Mouse (Mus musculus): Measurements from ENCODE around the gene Tob2.
A peak's percentile ranks its signal among the peaks of the same experiment; 100 is the strongest.

Gene Tob2

DNA sequence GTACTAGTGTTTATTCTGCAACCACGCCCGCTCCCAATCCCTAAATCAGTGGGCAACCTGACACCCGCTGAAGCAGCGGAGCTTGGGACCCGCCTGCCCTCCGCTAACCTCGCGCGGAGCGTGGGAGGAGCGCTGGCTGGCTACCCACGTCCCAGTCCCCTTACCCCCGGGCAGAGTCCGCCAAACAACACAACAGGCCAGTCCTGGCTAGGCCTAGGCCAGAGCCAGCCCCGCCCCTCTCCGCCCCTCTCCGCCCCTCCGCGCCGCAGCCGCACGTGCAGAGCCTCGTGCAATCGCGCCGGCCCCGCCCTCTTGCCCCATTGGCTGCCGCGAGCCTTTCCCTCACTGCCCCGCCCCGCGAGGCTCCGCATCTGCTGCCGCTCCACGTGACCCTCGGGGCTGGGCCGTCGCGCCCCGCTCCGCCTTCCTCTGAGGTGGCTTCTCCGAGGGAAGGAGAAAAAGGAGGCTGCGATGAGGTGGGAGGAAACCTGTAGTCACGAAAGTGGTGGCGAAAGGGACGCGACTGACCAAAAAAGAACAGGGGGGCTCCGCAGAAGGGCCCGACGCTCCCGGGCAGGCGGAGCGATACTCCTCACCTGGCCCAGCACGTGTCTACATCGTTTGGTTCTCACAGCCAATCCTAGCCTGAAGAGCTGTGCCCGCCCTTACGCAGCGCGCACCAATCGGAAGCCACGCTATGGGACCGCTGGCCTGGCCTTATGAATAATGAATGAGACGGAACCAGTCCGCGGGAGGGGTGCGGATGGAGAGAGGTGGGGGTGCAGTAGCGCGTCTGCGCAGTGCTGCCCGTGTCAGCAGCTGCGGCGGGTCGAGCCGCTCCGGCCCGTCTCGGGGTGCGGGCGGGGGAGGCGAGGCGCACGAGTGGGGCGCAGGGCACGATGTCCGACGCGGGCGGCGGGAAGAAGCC lies 47.7 kb downstream of the Tob2 start:
- DNase-seq (ENCODE audit: low spot score) = peak; percentile 98

GRCm38 (mm10) chr15:81810150-81810549 lies 48.4 kb downstream of the Tob2 start:
- peak; percentile 99 for DNase-seq (ENCODE audit: low spot score)

DNA sequence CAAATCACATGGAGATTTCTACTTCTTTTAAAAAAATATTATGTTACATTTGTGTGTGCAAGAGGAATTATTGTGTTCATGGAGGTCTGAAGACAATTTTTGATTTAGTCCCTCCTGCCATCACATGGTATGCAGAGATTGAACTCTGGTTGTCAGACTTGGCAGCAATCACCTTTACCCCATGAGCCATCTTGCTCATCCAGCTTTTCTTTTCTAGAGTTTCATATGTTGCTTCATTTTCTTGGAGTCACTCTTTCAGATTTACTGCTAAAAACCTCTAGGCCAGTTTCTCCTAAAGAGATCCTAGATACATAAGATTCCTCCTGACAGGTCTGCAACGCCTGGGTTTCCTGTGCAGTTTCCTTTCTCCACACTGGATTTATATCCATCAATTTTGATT lies 49.0 kb downstream of the Tob2 start:
- peak; percentile 75 for DNase-seq (ENCODE audit: low spot score)

GRCm38 (mm10) chr15:81808799-81809198 lies 49.8 kb downstream of the Tob2 start:
- no peak for DNase-seq (ENCODE audit: low spot score)

GRCm38 (mm10) chr15:81806621-81807404 lies 51.8 kb downstream of the Tob2 start:
- DNase-seq (ENCODE audit: low spot score) = no peak

- DNase-seq (ENCODE audit: low spot score) = peak; percentile 39
Observed at GRCm38 (mm10) chr15:81805624-81806023, 53.0 kb downstream of the Tob2 start.

DNA sequence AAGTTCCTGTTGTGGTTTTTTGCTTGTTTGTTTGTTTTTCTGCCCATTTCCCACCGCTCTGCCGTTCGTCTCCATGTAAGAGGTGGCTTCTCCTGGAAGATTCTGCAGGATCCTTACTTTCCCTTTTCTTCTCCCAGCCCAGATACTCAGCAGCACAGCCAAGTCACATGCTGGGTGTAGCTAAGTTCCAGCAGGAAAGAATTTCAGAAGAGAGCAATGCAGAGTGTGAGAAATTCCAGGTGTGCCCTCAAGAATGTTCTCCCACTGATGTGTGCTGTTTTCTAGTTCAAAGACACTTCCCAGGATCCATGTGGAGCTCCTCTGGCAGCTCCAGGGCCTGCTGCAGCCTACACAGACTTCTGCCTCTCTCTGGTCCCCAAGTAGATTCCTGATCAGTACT lies 53.7 kb downstream of the Tob2 start:
- no peak for DNase-seq (ENCODE audit: low spot score)

GRCm38 (mm10) chr15:81804172-81804571 lies 54.4 kb downstream of the Tob2 start:
- no peak for DNase-seq (ENCODE audit: low spot score)

DNA sequence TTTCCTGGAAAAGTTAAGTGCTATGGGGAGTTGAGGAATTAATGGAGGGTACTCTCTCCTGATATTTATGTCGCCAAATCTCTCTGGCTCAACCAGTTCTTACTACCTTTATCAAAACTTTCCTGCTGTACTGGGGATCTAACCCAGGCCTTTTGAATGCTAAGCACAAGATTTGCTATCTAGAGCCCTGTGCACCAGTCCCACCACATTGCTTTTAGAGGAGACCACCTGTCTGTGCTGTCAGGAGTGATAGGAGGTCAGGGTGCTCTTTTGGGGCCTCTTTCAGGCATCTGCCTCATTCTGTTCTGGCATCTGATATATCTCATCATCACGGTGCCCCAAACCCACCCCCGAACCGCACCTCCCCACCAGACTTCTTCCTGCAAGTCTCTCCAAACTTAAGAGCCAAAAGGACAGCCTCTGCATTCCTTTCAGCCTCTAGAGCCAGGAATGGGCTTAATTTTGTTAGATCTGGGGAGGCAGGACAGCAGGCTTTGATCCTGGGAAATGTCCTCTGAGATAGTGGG lies 55.1 kb downstream of the Tob2 start:
- DNase-seq (ENCODE audit: low spot score) = no peak

DNA sequence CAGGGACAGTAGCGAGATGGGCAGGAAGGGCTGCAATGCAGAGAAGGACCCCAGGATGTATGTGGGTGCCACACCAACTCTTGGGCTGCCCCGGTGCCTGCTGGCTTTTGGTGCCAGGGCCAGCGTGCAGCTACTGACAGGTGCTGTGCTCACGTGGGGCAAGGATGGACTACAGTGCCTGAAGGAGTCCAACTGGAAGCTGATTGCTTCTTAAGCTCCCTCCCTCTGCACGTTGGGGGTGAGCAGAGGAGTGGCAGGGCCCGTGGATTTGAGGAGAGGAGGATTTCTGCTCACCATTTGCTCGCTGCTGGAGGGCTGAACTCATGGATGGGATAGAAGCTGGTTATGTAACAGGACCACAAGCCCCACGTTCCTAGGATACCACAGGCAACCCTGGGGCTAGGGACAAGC lies 55.6 kb downstream of the Tob2 start:
- DNase-seq (ENCODE audit: low spot score) = no peak

DNA sequence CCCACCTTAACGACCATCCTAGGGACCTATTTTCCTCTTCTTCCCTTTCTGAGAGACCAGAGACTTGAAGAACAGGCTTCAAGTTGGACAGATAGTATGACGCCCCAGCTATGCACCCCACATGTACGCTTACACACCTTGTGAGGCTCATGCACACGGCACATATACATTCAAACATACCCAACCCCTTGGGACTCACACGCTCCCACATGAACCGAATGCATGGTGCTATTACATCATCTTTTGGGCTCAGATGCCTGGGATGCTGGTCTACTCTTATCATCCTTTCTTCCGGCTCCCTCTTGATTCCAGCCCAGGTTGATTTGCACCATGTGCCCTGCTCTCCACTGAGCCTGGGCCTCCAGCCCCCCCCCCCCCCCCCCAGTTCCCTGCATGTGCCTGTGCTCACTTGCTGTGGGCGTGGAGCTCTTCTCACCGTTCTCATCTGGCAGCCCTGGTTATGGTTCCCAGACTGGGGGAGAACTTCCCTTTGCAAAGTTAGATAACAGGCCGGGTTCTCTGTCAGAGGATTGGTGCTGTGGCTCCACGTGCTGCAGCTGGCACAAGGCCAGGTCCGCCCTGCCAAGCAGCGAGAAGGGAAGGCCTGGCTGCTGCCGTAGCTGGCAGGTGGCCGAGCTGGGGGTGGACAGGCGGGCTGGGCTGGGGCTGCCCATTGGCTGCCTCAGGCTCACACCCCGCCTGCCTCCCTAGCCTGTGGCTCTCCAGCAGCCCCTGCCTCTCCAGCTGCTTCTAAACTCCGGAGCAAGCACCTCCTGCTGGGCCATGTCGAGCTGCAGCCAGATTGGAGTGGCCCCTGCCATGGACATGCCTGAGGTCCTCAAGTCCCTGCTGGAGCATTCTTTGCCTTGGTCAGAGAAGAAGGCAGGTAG lies 56.4 kb downstream of the Tob2 start, which contains the start of gene Tef:
Tef (plus strand) TSS at position 421 of the 890 bp plus-strand sequence.
- DNase-seq (ENCODE audit: low spot score) = peak; percentile 98

DNA sequence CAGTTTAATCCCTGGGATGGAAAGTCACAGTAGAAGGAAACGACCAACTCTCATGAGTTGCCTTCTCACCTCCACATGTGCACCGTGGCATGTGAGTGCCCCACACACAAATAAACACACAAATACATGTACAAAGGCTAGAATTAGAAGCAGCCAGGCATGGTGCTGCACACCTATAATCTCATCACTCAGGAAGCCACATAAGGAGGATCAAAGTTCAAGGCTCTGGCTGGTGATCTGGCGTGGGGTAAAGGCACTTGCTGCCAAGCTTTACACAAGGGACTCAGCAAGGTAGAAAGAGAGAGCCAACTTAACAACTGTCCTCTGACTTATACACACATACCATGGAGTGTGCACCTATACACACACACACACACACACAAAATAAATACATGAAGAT lies 58.2 kb downstream of the Tob2 start:
- DNase-seq (ENCODE audit: low spot score) = no peak

- DNase-seq (ENCODE audit: low spot score) = no peak
Observed at GRCm38 (mm10) chr15:81798421-81798820, 60.2 kb downstream of the Tob2 start.

Data from adipocyte (in vitro differentiated cells).